Mouse (Mus musculus) heart, adult 9 months (tissue): ENCODE results near the gene Hip1r.
"Not testable (repeated sequence)": the region's sequence is repeated elsewhere in the genome, so short reads cannot be mapped to it uniquely, and the experiment has no call there.

Source experiments
- DNase-seq, 2 experiments: peaks; one replicate each; pipeline ENCODE4 v3.0.0; 2022; ENCODE audit warnings: low spot score in 2 of 2

Gene Hip1r

GRCm38 (mm10) chr5:124036341-124036740 lies 62.9 kb downstream of the Hip1r start:
- no peak for DNase-seq

- no peak for DNase-seq
Measured at GRCm38 (mm10) chr5:124036836-124037235, 63.4 kb downstream of the Hip1r start.

GRCm38 (mm10) chr5:124039602-124040001 lies 66.2 kb downstream of the Hip1r start:
- no peak for DNase-seq

GRCm38 (mm10) chr5:124041097-124041496 lies 67.7 kb downstream of the Hip1r start:
- DNase-seq, result no peak

GRCm38 (mm10) chr5:124043212-124043978 lies 70.0 kb downstream of the Hip1r start:
- DNase-seq, result peak; percentile 78 to 79

- no peak for DNase-seq
Measured at GRCm38 (mm10) chr5:124043999-124044398, 70.6 kb downstream of the Hip1r start.

GRCm38 (mm10) chr5:124045453-124046010 lies 72.1 kb downstream of the Hip1r start:
- no peak for DNase-seq

- no peak for DNase-seq
Measured at GRCm38 (mm10) chr5:124046741-124047401, 73.4 kb downstream of the Hip1r start.

GRCm38 (mm10) chr5:124049249-124050045 lies 76.0 kb downstream of the Hip1r start:
- no peak for DNase-seq

- peak; percentile 33 to 41 for DNase-seq
Measured at GRCm38 (mm10) chr5:124050095-124051050, 76.9 kb downstream of the Hip1r start.

- peak in 1 of 2 experiments; percentile 50 for DNase-seq
Measured at GRCm38 (mm10) chr5:124051899-124052491, 78.6 kb downstream of the Hip1r start.

GRCm38 (mm10) chr5:124052641-124053040 lies 79.2 kb downstream of the Hip1r start:
- DNase-seq, result not testable (repeated sequence)
